Mouse (Mus musculus): ENCODE measurements around the gene Bgn.

Bgn gene

DNA sequence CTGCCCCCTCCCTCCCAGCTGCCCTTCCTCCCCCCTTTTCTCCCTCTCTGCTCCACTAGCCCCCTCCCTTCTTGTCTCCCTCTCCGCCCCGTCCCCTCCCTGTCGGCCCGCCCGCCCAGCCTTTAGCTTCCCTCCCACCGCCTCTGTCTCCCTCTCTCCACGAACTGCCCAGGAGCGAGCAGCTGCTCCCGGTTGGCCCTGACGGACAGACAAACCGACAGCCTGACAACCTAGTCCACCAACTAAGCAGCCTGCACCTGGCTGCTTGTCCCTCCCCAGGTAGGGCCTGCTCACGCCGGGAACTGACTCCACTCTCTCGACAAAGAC, at the start of gene Bgn:
Gene Bgn (plus strand): TSS at position 119 of the 327 bp plus-strand sequence.
- DNase-seq (ENCODE audit: low spot score in 2 of 2): no peak

DNA sequence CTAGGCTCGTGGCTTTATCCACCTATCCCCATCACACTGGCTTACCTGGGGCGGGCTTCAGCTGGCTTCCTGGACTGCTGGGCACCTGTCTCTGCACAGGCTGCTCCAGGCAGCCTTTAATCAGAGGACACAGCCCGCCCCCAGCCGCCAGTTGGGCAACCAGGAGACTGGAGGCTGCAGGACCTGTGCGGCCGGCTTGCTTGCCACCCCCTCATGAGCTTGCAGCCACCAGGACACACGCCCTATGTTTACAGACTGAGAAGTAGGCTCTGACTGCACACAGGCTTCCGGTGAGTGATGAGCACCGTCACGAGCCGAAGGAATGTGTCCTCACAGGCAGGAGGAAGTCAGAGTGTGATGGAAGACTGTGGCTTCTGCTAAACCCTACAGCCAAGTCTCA, 48.1 kb upstream of the Bgn start, which contains the start of gene Trex2:
Gene Trex2 (minus strand): TSS at position 93 of the 400 bp plus-strand sequence.
- DNase-seq (ENCODE audit: low spot score in 2 of 2): no peak

DNA sequence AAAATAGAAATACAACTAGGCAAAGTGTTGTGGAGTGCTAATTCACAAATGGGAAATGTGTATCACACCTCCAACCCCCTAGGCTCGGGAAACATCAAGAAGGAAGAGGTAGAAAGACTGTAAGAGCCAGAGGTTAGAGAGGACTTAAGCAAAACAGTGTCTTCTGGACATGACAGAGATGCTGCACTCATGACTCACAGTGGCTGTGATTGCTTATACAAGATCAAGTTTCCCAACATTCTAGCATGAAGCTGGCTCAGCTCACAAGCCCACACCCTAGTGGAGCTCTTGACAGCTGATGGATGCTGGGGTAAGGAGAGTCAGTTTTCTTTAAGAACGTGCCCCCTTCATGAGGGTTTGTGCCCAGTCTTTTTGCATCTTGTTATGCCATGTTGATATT, 42.0 kb upstream of the Bgn start:
- DNase-seq (ENCODE audit: low spot score in 2 of 2): no peak

DNA sequence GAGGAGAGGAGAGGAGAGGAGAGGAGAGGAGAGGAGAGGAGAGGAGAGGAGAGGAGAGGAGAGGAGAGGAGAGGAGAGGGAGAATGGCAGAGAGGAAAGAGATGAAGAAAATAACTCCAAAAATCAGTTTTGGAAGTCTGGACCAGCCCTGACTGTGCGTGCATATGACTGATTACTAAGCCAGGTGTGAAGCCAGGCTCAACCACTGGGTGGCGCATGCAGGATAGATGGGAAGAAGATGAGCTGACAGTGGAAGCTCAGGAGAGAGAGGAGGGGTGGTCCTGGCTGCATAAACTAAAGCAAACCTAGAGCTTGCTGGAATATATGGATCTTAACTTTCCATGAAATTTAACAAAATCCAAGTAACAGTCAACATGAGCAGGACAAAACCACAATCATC, 31.5 kb upstream of the Bgn start:
- DNase-seq (ENCODE audit: low spot score in 2 of 2): peak in 1 of 2 experiments; percentile 52

DNA sequence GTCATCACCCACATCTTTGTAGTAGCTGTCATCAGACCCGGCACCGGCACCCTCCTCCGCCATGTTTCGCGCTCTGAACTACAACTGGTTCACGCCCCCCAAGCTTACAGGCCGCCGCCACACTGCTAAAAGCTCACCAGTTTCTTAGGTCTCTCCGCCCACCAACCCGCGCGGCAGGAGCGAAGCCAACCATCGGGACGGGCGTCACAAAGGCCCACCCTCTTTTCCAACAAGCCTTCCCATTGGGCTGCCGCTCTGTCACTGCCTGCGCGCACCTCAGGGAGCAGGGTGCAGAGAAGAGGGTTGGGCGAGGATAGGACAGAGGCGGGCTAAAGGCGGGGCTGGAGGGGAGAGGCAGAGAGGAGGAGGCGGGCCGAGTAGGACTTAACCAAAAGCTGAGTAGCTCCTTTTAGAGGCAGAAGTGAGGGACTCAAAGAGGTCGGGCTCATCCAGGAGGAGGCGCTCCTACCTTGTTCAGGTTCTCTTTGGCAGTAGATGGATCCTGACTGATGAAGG, 24.5 kb upstream of the Bgn start, which contains the start of gene Haus7:
Gene Haus7 (minus strand): TSS at position 168 of the 516 bp plus-strand sequence.
- peak; percentile 84 to 92 for DNase-seq (ENCODE audit: low spot score in 2 of 2)

DNA sequence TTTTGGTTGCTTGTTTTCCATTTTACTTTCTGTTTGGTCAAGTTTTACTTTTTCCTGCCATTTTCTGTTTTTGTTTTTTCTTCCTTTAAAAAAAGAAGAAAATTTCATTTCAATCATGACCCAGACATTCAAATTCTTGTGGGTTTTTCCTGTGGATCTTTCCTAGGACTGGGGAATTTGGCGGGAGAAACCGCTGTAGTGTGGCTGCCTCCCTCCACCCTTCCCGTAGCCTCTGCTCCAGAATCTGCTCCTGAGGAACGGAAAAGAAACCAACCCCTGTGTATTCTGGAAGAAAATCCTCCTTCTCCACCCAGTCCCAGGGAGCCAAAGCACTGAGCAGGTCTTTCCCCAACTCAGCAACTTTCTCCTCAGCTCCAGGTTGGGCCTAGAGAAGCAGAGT, 22.6 kb upstream of the Bgn start:
- no peak for DNase-seq (ENCODE audit: low spot score in 2 of 2)

DNA sequence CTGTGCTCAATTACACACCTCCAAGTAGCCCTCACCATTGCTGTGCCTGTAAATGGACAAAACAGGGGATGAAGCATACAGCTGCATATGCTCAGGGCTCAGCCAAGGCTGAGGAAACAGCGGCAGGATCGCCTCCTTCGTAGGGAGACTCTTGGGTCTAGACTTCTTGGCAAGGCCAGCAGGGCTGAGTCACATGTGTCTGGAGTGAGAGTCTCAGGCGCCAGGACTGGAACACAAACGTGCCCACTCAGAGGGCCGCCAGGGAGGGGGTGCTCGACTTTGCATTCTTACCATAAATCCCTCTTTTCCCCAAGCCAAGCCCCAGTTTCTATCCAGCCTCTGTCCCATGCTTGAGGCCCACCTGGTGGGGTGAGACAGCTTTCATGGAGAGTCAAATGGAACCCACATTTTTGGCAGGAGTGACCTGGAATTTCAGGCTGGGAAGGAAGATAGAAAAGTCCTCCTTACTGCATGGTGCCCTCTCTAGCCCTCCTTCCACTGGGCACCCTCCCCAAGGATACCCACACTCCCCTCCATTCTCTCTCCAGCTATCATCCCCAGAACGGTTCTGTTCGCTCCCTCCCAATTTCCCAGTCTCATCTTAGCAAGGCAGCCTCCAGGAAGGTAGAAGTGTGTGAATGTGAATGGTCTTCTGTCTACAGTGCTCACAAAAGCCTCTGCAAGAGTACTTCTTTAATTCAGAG, 17.8 kb upstream of the Bgn start:
- no peak for DNase-seq (ENCODE audit: low spot score in 2 of 2)

DNA sequence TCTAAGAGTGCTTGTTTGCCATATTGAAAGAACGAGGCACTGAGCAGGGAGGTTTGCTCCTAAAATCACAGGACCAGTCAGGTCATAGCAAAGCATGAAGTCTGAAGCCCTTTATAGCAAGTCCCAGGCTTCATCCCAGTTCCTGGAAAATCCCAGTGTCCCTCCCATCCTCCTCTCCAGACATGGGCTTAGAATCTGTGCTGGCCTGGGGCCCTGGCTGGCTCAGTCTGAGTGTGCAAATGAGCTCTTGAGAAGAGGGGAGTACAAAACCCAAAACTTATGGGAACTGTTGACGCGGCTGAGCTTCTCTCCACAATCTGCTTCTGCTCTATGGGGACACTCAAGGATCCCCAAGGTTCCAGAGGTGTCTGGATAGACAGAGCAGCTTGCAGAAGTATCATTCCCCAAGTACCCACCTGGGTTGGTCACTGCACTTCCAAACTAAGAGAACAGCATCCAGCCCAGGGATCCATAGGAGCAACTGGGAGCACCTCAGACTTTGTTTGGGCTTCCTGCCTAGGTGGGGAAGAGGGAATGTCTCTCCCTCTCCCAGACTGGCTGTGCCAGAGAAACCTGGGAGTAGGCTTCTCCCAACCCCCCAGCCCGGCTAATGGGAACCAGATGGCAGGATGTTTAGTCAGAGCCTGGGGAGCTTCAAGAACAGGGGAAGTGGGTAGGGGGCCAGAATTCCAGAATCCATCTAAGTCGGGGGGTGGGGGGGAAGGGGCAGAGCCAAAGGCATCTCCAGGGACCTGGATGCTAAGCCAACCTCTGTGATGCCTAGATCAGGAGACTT, 15.8 kb upstream of the Bgn start:
- DNase-seq (ENCODE audit: low spot score in 2 of 2): no peak

DNA sequence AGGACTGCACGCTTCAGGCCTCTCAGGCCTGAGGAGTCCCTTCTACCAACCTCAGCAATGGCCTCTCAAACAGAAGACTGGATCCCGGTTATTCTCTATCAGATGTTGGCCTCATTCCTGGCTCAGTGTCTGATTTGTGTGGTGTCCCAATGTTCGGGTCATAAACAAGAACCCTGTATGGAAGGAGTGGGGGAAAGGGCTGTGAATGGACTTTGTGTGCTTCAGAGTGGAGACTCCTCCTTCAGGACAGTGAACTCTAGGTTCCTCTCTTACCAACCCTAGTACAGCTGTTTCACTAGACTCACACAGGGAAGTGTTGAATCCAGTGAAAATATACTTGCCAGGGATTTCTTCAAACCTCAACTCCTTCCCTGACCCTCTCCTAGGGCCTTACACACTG, 15.1 kb upstream of the Bgn start:
- no peak for DNase-seq (ENCODE audit: low spot score in 2 of 2)

DNA sequence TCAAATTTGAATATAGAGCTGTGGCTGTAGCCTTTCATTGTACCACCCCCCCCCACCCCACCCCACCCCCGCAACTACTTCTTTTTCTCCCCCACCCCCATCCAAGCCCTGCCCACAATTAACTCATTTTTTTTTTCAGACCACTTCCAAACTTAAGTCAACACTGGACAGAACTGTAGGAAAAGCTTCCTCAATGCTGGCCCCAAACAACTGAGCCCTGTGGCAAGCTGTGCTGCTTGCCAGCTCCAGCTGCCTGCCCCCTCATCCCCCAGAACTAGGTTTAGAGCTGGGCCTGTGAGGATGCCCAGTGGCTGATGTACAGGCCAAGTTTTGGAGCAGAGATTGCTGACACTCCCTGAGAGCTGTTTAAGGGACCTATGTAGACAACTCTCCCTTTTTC, 14.7 kb upstream of the Bgn start:
- no peak for DNase-seq (ENCODE audit: low spot score in 2 of 2)

DNA sequence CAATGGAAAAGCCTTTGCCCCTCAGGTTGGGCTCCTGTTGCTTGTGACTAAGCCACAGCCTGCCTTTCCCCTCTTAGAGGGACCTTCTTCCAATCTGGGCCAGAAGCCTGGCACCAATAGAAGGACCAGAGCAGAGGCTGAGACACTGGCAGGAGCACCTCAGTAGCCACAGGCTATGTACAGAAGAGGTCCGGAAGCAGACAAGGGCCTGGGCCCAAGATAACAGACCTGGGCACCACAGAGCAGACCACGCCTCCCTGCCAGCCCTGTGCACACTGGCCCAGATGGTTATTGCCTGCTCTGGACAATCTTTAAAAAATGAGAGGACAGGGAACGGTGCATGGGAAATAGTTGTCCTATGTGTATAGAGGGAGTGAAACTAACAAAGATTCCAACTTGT, 11.6 kb upstream of the Bgn start:
- DNase-seq (ENCODE audit: low spot score in 2 of 2): no peak

DNA sequence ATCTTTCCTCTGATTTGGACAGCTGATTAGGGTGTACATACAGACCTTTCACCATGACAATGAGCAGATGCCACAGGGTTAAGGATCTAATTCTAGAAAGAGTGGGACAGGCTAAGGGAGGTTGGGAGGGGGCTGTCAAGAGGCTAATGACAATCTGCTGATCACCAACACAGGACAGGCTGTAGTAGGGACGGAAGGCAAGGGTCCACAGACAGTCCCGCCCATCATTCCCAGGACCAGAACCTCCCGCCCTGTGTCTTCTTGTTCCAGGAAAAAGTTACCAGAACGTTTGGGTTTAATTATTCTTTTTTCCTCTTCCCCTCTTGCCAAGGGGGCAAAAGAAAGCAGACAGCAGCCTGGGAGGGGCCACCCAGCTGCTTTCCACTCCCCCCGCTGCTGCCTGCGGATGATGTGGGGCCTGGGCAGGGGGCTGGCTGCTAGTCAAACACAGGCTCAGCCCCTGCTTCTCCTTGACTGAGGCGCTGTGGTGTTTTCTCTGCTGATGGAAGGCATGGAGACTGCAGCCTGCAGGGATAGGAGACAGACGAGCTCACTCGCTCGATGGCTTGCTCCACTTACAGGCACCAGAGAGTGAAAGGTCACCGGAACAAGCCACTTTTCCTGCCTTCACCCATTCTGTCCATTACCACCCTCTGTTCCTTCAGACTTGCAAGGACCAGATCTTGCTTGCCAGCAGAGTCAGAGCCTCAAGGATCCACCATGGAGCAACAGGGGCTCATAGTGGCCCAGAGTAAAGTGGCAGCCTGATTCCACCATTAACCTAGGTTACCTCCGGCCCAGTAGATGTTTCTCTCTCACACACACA, 8.8 kb upstream of the Bgn start:
- no peak for DNase-seq (ENCODE audit: low spot score in 2 of 2)

DNA sequence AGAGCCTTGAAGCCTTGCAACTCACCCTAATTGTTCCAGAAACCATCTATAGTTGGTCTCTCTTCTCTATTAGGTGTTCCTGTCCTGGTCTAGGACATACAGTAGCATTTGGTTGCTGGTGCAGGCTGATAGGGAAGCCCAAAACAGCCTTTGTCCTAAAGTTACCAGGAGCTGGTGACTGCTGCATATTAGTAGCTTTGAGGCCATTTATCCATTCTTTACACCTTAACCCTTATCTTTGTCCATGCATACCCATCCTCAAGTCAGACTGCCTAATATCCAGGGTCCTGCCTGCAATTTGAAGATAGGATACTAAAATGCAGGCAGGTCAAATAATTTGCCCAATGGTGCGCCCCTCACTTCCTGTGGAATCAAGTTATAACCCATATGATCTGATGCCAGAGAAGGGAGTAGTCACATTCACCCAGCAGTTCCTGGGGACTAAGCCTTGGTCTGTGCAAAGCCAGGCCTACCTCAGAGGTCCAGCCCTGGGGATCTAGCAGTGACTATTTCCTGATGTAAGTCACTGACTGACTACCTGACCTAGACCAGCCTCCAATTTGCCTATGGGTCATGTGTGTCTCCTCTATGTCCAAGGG, 7.6 kb upstream of the Bgn start:
- no peak for DNase-seq (ENCODE audit: low spot score in 2 of 2)

DNA sequence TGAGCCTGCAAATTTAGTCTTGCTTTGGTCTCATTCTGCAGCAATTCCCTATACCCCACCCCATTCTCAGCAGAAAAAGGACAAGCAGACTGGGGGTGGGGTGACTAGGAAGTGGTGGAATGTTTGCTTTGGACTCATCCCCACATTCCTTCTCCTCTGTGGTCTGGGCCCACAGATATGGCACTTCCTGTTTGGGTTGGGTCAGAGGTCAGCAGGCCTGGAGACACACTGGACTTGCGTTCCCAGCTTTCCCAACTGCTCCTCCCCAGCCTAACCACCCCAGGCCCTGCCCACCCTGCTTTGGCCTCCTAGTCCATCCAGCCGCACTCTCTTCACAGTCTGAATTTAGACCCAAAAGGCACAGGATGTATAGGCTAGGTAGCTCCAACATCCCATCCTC, 6.8 kb upstream of the Bgn start:
- DNase-seq (ENCODE audit: low spot score in 2 of 2): no peak

DNA sequence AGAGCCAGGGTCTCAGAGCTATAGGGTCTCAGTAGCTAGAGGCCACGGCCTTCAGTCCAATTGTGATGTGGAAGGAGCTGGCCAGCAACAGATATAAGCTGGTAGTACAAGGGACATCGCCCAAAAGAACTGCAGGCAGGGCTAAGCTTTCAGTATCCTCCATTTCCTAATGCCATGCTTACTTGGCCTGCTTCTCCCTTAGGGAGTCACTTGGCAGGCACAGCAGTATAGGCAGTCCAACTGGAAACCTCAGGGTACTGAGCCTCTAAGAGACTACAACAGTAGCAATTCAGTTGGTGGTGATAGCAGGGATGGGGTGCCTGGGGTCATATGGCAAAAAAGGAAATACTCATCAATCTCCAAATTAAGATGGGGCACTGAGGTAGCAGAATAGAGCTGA, 5.9 kb upstream of the Bgn start:
- DNase-seq (ENCODE audit: low spot score in 2 of 2): no peak

DNA sequence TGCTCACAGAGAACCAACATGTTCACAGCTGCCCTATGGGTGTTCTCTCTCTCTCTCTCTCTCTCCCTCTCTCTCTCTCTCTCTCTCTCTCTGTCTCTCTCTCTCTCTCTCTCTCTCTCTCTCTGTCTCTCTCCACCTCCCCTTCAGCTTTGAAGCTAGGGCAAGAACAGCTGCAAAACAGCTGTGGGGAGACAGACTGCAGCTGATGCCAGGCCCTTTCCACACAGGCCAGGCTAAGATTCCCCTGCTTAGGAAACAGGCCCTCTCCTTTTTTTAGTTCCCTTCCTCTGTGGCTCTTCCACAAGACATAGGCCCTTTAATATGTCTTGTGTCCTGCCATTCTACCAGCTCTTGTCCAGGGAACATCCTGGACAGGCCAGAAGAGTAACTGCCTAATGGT, 3.7 kb upstream of the Bgn start:
- DNase-seq (ENCODE audit: low spot score in 2 of 2): no peak

DNA sequence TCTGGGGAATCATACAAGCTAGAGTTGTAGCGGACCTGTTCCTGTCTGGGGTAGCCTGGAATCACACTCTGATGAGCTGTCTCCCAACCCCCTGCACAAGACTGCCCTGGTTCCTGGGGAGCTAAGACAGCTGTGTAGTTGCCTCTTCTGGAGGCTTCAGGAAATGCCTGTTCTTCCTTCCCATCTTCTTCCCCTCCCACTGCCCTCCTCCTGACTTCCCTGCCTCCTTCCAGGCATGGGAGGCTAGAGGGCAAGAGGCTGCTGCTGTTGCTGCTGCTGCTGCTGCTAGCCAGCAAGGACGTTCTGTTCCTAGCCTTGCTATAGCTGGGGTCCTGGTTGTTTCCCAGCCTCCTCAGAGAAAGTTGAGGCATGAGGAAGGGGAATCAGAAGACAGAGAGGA, 3.1 kb upstream of the Bgn start:
- DNase-seq (ENCODE audit: low spot score in 2 of 2): no peak

DNA sequence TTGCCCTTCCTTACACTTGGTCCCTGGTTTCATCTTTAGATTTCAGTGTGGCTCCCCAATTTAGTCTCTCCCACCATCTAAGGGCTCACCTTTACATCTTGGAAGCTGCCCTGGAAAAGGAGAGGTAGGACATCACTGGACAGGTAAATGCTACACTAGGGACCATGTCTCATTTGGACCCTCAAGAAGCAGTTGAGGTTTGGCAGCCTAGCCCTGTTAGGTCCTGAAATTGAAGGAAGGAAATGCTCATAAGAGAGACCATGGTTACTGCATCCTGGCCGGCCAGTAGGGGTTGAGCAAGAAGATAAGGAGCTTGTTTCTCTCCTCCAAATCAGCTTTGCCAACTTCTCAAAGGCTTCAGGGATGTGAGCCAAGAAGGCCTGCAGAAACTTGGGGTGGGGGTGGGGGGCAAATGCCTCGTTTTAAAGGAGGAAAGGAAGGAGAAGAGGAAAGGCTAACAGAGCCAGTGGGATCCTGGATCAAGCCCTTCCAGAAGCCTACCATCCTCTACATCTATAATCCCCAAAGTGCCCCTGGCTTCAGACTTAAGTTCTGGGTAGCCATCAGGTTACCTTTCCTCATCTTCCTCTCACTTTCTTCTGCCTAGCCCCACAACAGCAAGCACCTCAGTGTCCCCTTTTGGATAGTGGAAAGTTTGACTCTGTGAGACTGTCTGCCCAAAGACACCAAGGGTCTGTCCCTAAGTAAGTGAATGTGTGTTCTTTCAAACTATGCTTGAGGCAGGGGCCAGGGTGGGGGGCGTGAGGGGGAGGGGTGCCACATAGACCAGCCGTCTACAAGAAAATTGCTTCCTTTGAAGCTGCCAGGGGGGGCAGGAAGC, 539 bp upstream of the Bgn start:
- DNase-seq (ENCODE audit: low spot score in 2 of 2): no peak

DNA sequence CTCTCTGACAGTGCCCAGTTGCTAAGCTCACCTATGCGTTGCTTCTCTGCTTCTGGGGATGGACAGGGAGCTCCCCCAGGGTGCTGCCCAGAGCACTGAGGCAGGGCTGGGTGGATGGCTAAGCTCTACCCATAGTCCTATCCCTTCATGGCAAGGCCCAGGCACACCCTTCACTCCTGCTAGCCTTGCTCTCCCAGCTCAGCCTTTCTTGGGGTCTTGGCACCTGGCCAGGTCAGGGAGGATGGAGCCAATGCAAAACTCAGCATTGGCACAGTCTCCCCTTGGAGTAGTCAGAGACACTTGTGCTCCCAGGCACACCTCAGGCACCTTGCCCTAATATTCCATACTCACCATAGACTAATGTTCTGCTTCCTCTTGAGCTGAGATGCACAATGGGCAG, 674 bp downstream of the Bgn start:
- no peak for DNase-seq (ENCODE audit: low spot score in 2 of 2)

DNA sequence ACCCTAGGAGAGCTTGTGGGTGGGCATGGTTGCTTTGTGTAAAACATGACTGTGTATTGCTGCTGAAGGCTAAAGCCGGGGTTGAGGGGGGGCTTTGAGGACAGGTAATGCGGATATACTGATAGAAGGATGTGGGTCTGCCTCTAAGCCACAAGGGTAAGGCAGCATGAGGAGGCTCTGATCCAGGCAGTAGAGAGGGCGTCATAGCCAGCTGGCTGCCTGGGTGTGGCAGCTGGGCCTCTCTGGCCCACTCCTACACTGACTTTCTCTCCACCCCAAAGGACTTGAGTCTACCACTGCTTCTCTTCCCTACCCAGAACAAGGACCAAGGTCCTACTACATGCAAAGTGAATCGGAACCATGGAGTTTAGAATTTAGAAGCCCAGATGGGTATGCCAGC, 1.5 kb downstream of the Bgn start:
- DNase-seq (ENCODE audit: low spot score in 2 of 2): no peak

DNA sequence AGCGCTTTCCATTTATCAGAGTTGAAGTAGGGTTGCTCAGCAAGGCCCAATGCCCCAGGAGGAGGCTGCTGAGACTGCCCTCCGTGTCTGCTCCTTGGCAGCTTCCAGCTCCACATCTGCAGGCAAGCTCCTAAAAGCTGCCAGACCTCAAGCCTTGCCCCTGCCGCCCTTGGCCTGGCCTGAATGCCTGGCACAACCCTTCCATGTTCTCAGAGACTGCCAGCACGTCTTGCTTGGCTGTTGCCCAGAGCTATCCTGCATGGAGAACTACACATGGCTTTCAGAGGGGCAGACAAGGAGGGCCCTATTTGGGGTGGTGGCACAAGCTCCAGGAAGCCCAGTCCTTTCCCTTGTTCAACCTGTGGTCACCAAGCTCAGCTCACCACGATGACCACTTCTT, 3.5 kb downstream of the Bgn start:
- no peak for DNase-seq (ENCODE audit: low spot score in 2 of 2)

Measured in frontal cortex, postnatal 14 days (tissue).